Comparison of ENCODE assay signal across 20 mouse cellular contexts in the genomic region with DNA sequence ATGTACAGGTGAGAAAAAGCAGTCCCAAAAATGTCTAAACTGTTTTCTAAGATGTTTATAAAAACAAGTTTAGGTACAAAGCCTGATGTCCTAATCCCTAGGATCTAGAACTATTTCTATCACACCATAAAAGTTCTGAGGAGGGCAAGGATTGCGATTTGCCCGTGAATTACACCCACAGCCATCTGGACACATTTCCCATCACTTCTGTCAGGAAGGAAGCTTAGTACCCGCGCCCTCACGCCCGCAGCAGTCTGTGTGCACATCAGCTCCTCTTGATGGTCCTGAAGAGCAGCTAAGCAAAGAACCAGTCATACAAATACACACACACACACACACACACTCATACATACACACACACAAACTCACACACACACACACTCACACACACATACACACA.
DNase-seq lines count a peak whose midpoint lies in the region; TF ChIP-seq lines count a peak whose summit lies in the region.
"Had no signal": no experiment of that assay in that cellular context is flagged by ENCODE, and none has a peak within 500 bp of the region (broad histone marks: within the 10 kb centered on the region; RNA-seq: fewer than 3 reads in every experiment).

No protein-coding gene starts in this region.

- TF ChIP-seq CTCF in layer of hippocampus, adult 2 months (conservative IDR thresholded peaks at IDR 0.05): no peak
- no peak for TF ChIP-seq CTCF in cortical plate, adult 2 months (IDR thresholded peaks at IDR 0.05; ENCODE audit: extremely low read depth, insufficient read depth, low read length)

- peak; percentile 42 to 54 for DNase-seq in layer of hippocampus, adult 2 months (ENCODE audit: low spot score in 2 of 2)
- DNase-seq in layer of hippocampus, postnatal 25 days (ENCODE audit: extremely low spot score in 1 of 2, low spot score in 1 of 2): no peak
- peak; percentile 65 for DNase-seq in right cerebral cortex, adult 18-20 months
- no peak for DNase-seq in right cerebral cortex, postnatal 14 days
- no peak for DNase-seq in testis, postnatal 10 days (ENCODE audit: low spot score)
- DNase-seq: adrenal gland, adult 2 months; adrenal gland, postnatal 10 days; adrenal gland, postnatal 25 days; cerebellum, adult 11-12 months; cerebellum, adult 2 months; cerebellum, adult 9-10 months; cerebellum, postnatal 10 days; cerebellum, postnatal 25 days; embryo, embryonic 11 days had no signal

- TF ChIP-seq POLR2A in cortical plate, adult 2 months (IDR thresholded peaks at IDR 0.05; ENCODE audit: extremely low read depth, insufficient read depth, low read length): no peak

- no peak overlapping the region for H3K4me3 ChIP-seq in layer of hippocampus, adult 2 months
- H3K4me3 ChIP-seq in cortical plate, adult 2 months (ENCODE audit: insufficient read depth, low read length): no peak overlapping the region
- H3K4me3 ChIP-seq: embryonic facial prominence, embryonic 13.5 days; embryonic facial prominence, embryonic 15.5 days; erythroblast, embryonic 14.5 days; forebrain, embryonic 10.5 days; forebrain, embryonic 12.5 days had no signal

- H3K27ac ChIP-seq in layer of hippocampus, adult 2 months: peak overlapping the region; percentile 82
- peak overlapping the region; percentile 57 for H3K27ac ChIP-seq in cortical plate, adult 2 months (ENCODE audit: insufficient read depth, low read length)
- H3K27ac ChIP-seq: embryonic facial prominence, embryonic 13.5 days; embryonic facial prominence, embryonic 15.5 days; forebrain, embryonic 10.5 days; forebrain, embryonic 12.5 days had no signal

- peaks cover 21% of the 10 kb centered on the region for H3K4me1 ChIP-seq in cortical plate, adult 2 months (ENCODE audit: control insufficient read depth, insufficient read depth, low read length)
- H3K4me1 ChIP-seq: embryonic facial prominence, embryonic 13.5 days; embryonic facial prominence, embryonic 15.5 days had no signal

Comparison
In these comparisons a context has a peak if more than half of its experiments do, and no peak if none do; other contexts are left out.
1. DNase-seq: peak in layer of hippocampus, adult 2 months (2 of 2) and right cerebral cortex, adult 18-20 months (single experiment); none in layer of hippocampus, postnatal 25 days (0 of 2), right cerebral cortex, postnatal 14 days (single experiment) and testis, postnatal 10 days (single experiment).